Mouse (Mus musculus) brain, embryonic 14.5 days (tissue): ENCODE data around the gene Slc10a6. TPM values are rescaled to one million over a fixed set of nuclear protein-coding genes. Genes with fewer than 3 reads are reported as not detected.

Experiments used
- DNase-seq: peaks from one replicate; pipeline ENCODE4 v3.0.0-alpha.2; 2011; ENCODE audit warnings: low read depth
- CTCF ChIP-seq: fragments of 200-500 bp; IDR thresholded peaks from 2 replicates; pipeline ENCODE4 v1.5.1; 2012; ENCODE audit warnings: inconsistent platforms, mild to moderate bottlenecking, moderate library complexity, borderline replicate concordance; ENCODE audit not compliant: insufficient read depth, insufficient read length; ENCODE audit errors: extremely low read depth
- POLR2A ChIP-seq: fragments of 200-500 bp; IDR thresholded peaks from 2 replicates; pipeline ENCODE4 v1.6.1; 2012; ENCODE audit warnings: mild to moderate bottlenecking, inconsistent platforms, borderline replicate concordance; ENCODE audit not compliant: poor library complexity, insufficient read depth, insufficient read length, severe bottlenecking; ENCODE audit errors: extremely low read depth
- polyA plus RNA-seq: library from polyadenylated mRNA; depleted of rRNA; stranded (reverse); fragments of >200 nt; gene quantifications from 2 replicates; pipeline ENCODE4 v1.2.3, GENCODE M21; 2012; rRNA removed

Slc10a6 gene
- 0.19 and 0.25 TPM in 2 replicates for polyA plus RNA-seq

GRCm38 (mm10) chr5:103629111-103629764 lies at the start of gene Slc10a6:
Gene Slc10a6 (minus strand): TSS chr5:103629403.
- TF ChIP-seq POLR2A (no peak), CTCF (no peak)
- DNase-seq, result peak; percentile 85

- DNase-seq, result no peak
- TF ChIP-seq CTCF, result no peak
- no peak for TF ChIP-seq POLR2A
Measured at GRCm38 (mm10) chr5:103678974-103679373, 49.8 kb upstream of the Slc10a6 start.

GRCm38 (mm10) chr5:103677894-103678293 lies 48.7 kb upstream of the Slc10a6 start:
- TF ChIP-seq CTCF, result no peak
- TF ChIP-seq POLR2A, result no peak
- no peak for DNase-seq

- TF ChIP-seq CTCF (no peak), POLR2A (no peak)
- no peak for DNase-seq
Measured at GRCm38 (mm10) chr5:103676289-103676881, 47.2 kb upstream of the Slc10a6 start.

- DNase-seq, result no peak
- TF ChIP-seq POLR2A (no peak), CTCF (no peak)
Measured at GRCm38 (mm10) chr5:103674482-103674881, 45.3 kb upstream of the Slc10a6 start.

GRCm38 (mm10) chr5:103673611-103674010 lies 44.4 kb upstream of the Slc10a6 start:
- no peak for TF ChIP-seq CTCF
- TF ChIP-seq POLR2A, result no peak
- DNase-seq, result no peak

GRCm38 (mm10) chr5:103671858-103672257 lies 42.7 kb upstream of the Slc10a6 start:
- TF ChIP-seq CTCF (no peak), POLR2A (no peak)
- DNase-seq, result no peak

GRCm38 (mm10) chr5:103665876-103666275 lies 36.7 kb upstream of the Slc10a6 start:
- TF ChIP-seq POLR2A (no peak), CTCF (no peak)
- no peak for DNase-seq

GRCm38 (mm10) chr5:103664932-103665331 lies 35.7 kb upstream of the Slc10a6 start:
- DNase-seq, result no peak
- TF ChIP-seq POLR2A, result no peak
- TF ChIP-seq CTCF, result no peak

GRCm38 (mm10) chr5:103659571-103659970 lies 30.4 kb upstream of the Slc10a6 start:
- TF ChIP-seq POLR2A (no peak), CTCF (peak; percentile 49; the same call in 1 of the 2 replicates)
- DNase-seq, result peak; percentile 84

- peak; percentile 26 for DNase-seq
- TF ChIP-seq CTCF, result peak; percentile 40; the same call in 1 of the 2 replicates
- no peak for TF ChIP-seq POLR2A
Measured at GRCm38 (mm10) chr5:103658921-103659320, 29.7 kb upstream of the Slc10a6 start.
